In the genomic region with DNA sequence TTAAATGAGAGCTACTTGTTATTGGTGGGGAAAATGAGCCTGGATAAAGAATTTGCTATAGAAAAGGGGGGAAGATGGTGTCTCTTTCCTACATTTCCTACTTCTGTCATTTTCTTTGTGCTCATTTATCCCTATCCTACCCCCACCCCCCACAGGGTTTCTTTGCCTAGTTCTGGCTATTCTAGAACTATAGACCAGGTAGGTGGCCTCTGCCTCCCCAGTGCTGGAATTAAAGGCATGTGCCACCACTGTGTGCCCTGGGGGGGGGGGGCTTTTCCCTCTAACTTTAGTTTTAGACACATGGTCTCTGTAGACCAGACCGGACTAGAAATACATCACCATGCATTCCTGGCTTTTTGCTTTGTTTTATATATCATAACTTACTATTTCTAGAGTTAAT, we compare ENCODE assay signal across 9 mouse cellular contexts. TPM values are rescaled to one million over a fixed set of nuclear protein-coding genes. Genes with fewer than 3 reads are reported as not detected.
DNase-seq lines count a peak whose midpoint lies in the region; ATAC-seq and TF ChIP-seq lines count a peak whose summit lies in the region.
"Had no signal": no experiment of that assay in that cellular context is flagged by ENCODE, and none has a peak within 500 bp of the region (broad histone marks: within the 10 kb centered on the region; RNA-seq: fewer than 3 reads in every experiment).

No protein-coding gene starts in this region.

- peaks cover 8% of the 10 kb centered on the region for H3K4me1 ChIP-seq in heart, adult 2 months (ENCODE audit: control insufficient read depth, insufficient read depth, low read length)
- H3K4me1 ChIP-seq in G1E (ENCODE audit: insufficient read depth, low read depth, low read length) = peaks cover 47% of the 10 kb centered on the region
- H3K4me1 ChIP-seq in hindbrain, embryonic 12.5 days = peaks cover 30% of the 10 kb centered on the region
- peaks cover 36% of the 10 kb centered on the region for H3K4me1 ChIP-seq in midbrain, embryonic 12.5 days

- no peak for TF ChIP-seq CTCF in heart, adult 2 months (IDR thresholded peaks at IDR 0.05)
- TF ChIP-seq CTCF in G1E (IDR thresholded peaks at IDR 0.05; ENCODE audit: low read depth, low read length) = no peak

- no peaks in the 10 kb centered on the region for H3K27me3 ChIP-seq in heart, adult 2 months (ENCODE audit: control insufficient read depth, insufficient read depth, low read length)
- H3K27me3 ChIP-seq in G1E (ENCODE audit: insufficient read depth, low read length) = no peaks in the 10 kb centered on the region
- no peaks in the 10 kb centered on the region for H3K27me3 ChIP-seq in hindbrain, embryonic 12.5 days
- H3K27me3 ChIP-seq in midbrain, embryonic 12.5 days = no peaks in the 10 kb centered on the region

- H3K79me2 ChIP-seq in heart, adult 2 months (replicated peaks; ENCODE audit: control insufficient read depth, insufficient read depth, low read length) = peaks cover 8% of the 10 kb centered on the region

- peaks cover 56% of the 10 kb centered on the region for H3K36me3 ChIP-seq in heart, adult 2 months (ENCODE audit: control insufficient read depth, insufficient read depth, low read length)
- peaks cover 71% of the 10 kb centered on the region for H3K36me3 ChIP-seq in G1E (replicated peaks)
- H3K36me3 ChIP-seq in hindbrain, embryonic 12.5 days = peaks cover 49% of the 10 kb centered on the region
- peaks cover 57% of the 10 kb centered on the region for H3K36me3 ChIP-seq in midbrain, embryonic 12.5 days

- ATAC-seq in G1E (ENCODE audit: extremely low read depth, insufficient number of reproducible peaks, low FRiP score, poor library complexity, severe bottlenecking) = no peak
- ATAC-seq in hindbrain, embryonic 12.5 days (ENCODE audit: low FRiP score) = no peak
- no peak for ATAC-seq in midbrain, embryonic 12.5 days (ENCODE audit: low FRiP score, low read depth)

- DNase-seq in heart, adult 2 months = no peak
- DNase-seq in heart, postnatal 36 days = no peak
- DNase-seq in G1E (ENCODE audit: low spot score) = no peak
- DNase-seq in thymus, postnatal 36 days = no peak
- DNase-seq in gastrocnemius, postnatal 25 days = no peak
- no peak for DNase-seq in gastrocnemius, postnatal 4 days (ENCODE audit: low spot score in 2 of 2)
- DNase-seq: cerebellum, adult 11 months had no signal

- TF ChIP-seq EP300 in heart, adult 2 months (IDR thresholded peaks at IDR 0.05; ENCODE audit: insufficient read depth, low read depth, low read length) = no peak

- H3K4me2 ChIP-seq in hindbrain, embryonic 12.5 days (replicated peaks) = peak overlapping the region; percentile 97
- peak overlapping the region; percentile 84 for H3K4me2 ChIP-seq in midbrain, embryonic 12.5 days (replicated peaks)

- no peaks in the 10 kb centered on the region for H3K9me3 ChIP-seq in G1E (replicated peaks)
- no peaks in the 10 kb centered on the region for H3K9me3 ChIP-seq in hindbrain, embryonic 12.5 days (replicated peaks)
- H3K9me3 ChIP-seq in midbrain, embryonic 12.5 days = no peaks in the 10 kb centered on the region

- TF ChIP-seq POLR2A in heart, adult 2 months (IDR thresholded peaks at IDR 0.05; ENCODE audit: insufficient read depth, low read depth, low read length) = no peak

- intact Hi-C loops in heart, adult 2 months (cut with DNase I) = loop anchor here (5.0 kb wide), 2 partner anchors 38 to 57 kb away; partner anchors contain the start of genes Zmym1 and Zmym4
- intact Hi-C loops in heart, postnatal 36 days (cut with DNase I) = loop anchor here (5.0 to 10.0 kb wide), 2 partner anchors 38 to 221 kb away; partner anchors contain the start of genes Smim12 and Zmym1

- H3K4me3 ChIP-seq in heart, adult 2 months = peak overlapping the region; percentile 95
- H3K4me3 ChIP-seq in G1E (ENCODE audit: low read depth, low read length) = peak overlapping the region; percentile 92
- H3K4me3 ChIP-seq in hindbrain, embryonic 12.5 days = peak overlapping the region; percentile 100
- H3K4me3 ChIP-seq in midbrain, embryonic 12.5 days = peak overlapping the region; percentile 100

- 17% methylated on average over 1 of the region's 1 CpGs for WGBS in heart, adult 2 months
- 56% methylated on average over 1 of the region's 1 CpGs for WGBS in hindbrain, embryonic 12.5 days
- whole genome bisulfite sequencing in midbrain, embryonic 12.5 days = 68% methylated on average over 1 of the region's 1 CpGs

- H3K9ac ChIP-seq in heart, adult 2 months (ENCODE audit: low read depth, low read length) = no peak overlapping the region
- H3K9ac ChIP-seq in hindbrain, embryonic 12.5 days = peak overlapping the region; percentile 100
- peak overlapping the region; percentile 100 for H3K9ac ChIP-seq in midbrain, embryonic 12.5 days (replicated peaks)

- no peak overlapping the region for H3K27ac ChIP-seq in heart, adult 2 months
- no peak overlapping the region for H3K27ac ChIP-seq in hindbrain, embryonic 12.5 days
- no peak overlapping the region for H3K27ac ChIP-seq in midbrain, embryonic 12.5 days (replicated peaks)

RNA-seq across cellular contexts. Expression of gene Sfpq, which starts 3.1 kb away (rescaled TPM):
- 10 to 100 TPM; 72.2 to 75.5 TPM for total RNA-seq in heart, adult 2 months (2021)
- 16.7 and 32.7 TPM in 2 replicates for polyA plus RNA-seq in heart, adult 2 months (2012; rRNA removed)
- 10 to 100 TPM; 72.2 to 78.2 TPM for total RNA-seq in heart, postnatal 36 days (2021)
- total RNA-seq in G1E (2014; fragmentation: Nextera tagmentation) = 329 and 353 TPM in 2 replicates
- total RNA-seq in G1E (2017) = 302 and 471 TPM in 2 replicates
- 346 and 492 TPM in 2 replicates for polyA plus RNA-seq in G1E (2012)
- 178 and 204 TPM in 2 replicates for polyA plus RNA-seq in hindbrain, embryonic 12.5 days (2016; fragmentation: Nextera tagmentation; extraction: Ambion mirVana)
- 176 and 217 TPM in 2 replicates for polyA plus RNA-seq in midbrain, embryonic 12.5 days (2016; fragmentation: Nextera tagmentation; extraction: Ambion mirVana)
- total RNA-seq in gastrocnemius, postnatal 25 days (2021) = 10 to 100 TPM; 53.1 to 65.7 TPM
- 100 to 1,000 TPM; 171 to 250 TPM for total RNA-seq in gastrocnemius, postnatal 4 days (2021)

RNA-seq across cellular contexts. Expression of gene Zmym1, which starts 36.7 kb away (rescaled TPM):
- total RNA-seq in heart, adult 2 months (2021) = 1 to 10 TPM; 4.1 to 5.6 TPM
- polyA plus RNA-seq in heart, adult 2 months (2012; rRNA removed) = 2.4 and 2.7 TPM in 2 replicates
- 1 to 10 TPM; 5.2 to 5.9 TPM for total RNA-seq in heart, postnatal 36 days (2021)
- total RNA-seq in G1E (2014; fragmentation: Nextera tagmentation) = 21.4 and 30.6 TPM in 2 replicates
- total RNA-seq in G1E (2017) = 19.0 and 26.3 TPM in 2 replicates
- 1.8 and 3.7 TPM in 2 replicates for polyA plus RNA-seq in G1E (2012)
- polyA plus RNA-seq in hindbrain, embryonic 12.5 days (2016; fragmentation: Nextera tagmentation; extraction: Ambion mirVana) = 25.7 and 27.0 TPM in 2 replicates
- polyA plus RNA-seq in midbrain, embryonic 12.5 days (2016; fragmentation: Nextera tagmentation; extraction: Ambion mirVana) = 28.2 and 31.6 TPM in 2 replicates
- total RNA-seq in gastrocnemius, postnatal 25 days (2021) = 1 to 10 TPM; 5.2 to 6.1 TPM
- 1 to 10 TPM; 6.8 to 6.9 TPM for total RNA-seq in gastrocnemius, postnatal 4 days (2021)

RNA-seq across cellular contexts. Expression of gene Zmym6, which starts 52.9 kb away (rescaled TPM):
- 10 to 100 TPM in 1 of 2 experiments, 1 to 10 TPM in 1; 9.0 to 11.9 TPM for total RNA-seq in heart, adult 2 months (2021)
- polyA plus RNA-seq in heart, adult 2 months (2012; rRNA removed) = 4.9 and 8.4 TPM in 2 replicates
- 1 to 10 TPM; 8.0 to 8.9 TPM for total RNA-seq in heart, postnatal 36 days (2021)
- total RNA-seq in G1E (2014; fragmentation: Nextera tagmentation) = 29.5 and 44.9 TPM in 2 replicates
- 25.7 and 35.3 TPM in 2 replicates for total RNA-seq in G1E (2017)
- 0.50 and 1.0 TPM in 2 replicates for polyA plus RNA-seq in G1E (2012)
- polyA plus RNA-seq in hindbrain, embryonic 12.5 days (2016; fragmentation: Nextera tagmentation; extraction: Ambion mirVana) = 36.0 and 41.1 TPM in 2 replicates
- polyA plus RNA-seq in midbrain, embryonic 12.5 days (2016; fragmentation: Nextera tagmentation; extraction: Ambion mirVana) = 40.3 and 42.5 TPM in 2 replicates
- 1 to 10 TPM; 4.2 to 6.2 TPM for total RNA-seq in gastrocnemius, postnatal 25 days (2021)
- total RNA-seq in gastrocnemius, postnatal 4 days (2021) = 10 to 100 TPM; 12.4 to 12.7 TPM

RNA-seq across cellular contexts. Expression of gene Zmym4, which starts 56.3 kb away (rescaled TPM):
- 10 to 100 TPM; 20.2 to 22.6 TPM for total RNA-seq in heart, adult 2 months (2021)
- 3.5 and 7.3 TPM in 2 replicates for polyA plus RNA-seq in heart, adult 2 months (2012; rRNA removed)
- total RNA-seq in heart, postnatal 36 days (2021) = 10 to 100 TPM; 19.8 to 20.8 TPM
- total RNA-seq in G1E (2014; fragmentation: Nextera tagmentation) = 81.3 and 90.0 TPM in 2 replicates
- 42.8 and 54.7 TPM in 2 replicates for total RNA-seq in G1E (2017)
- 2.9 and 3.9 TPM in 2 replicates for polyA plus RNA-seq in G1E (2012)
- 43.9 and 46.0 TPM in 2 replicates for polyA plus RNA-seq in hindbrain, embryonic 12.5 days (2016; fragmentation: Nextera tagmentation; extraction: Ambion mirVana)
- 42.7 and 43.5 TPM in 2 replicates for polyA plus RNA-seq in midbrain, embryonic 12.5 days (2016; fragmentation: Nextera tagmentation; extraction: Ambion mirVana)
- total RNA-seq in gastrocnemius, postnatal 25 days (2021) = 10 to 100 TPM; 10.5 to 12.9 TPM
- 10 to 100 TPM; 39.7 to 41.6 TPM for total RNA-seq in gastrocnemius, postnatal 4 days (2021)
